Mouse (Mus musculus): ENCODE results near the gene Slc9a7. TPM values are rescaled to one million over a fixed set of nuclear protein-coding genes. Genes with fewer than 3 reads are reported as not detected.

Gene Slc9a7
- polyA plus RNA-seq, 1 experiment from 2014 or later, result 4.7 TPM

Other genes with a start within 250 kb of the Slc9a7 start
- 5.9 and 6.2 TPM in 2 replicates for gene Chst7, start 232.2 kb downstream of the Slc9a7 start, polyA plus RNA-seq (2015; fragmentation: Nextera tagmentation; extraction: Ambion mirVana)
- 12.9 and 13.1 TPM in 2 replicates for gene Rp2, start 72.7 kb upstream of the Slc9a7 start, polyA plus RNA-seq (2015; fragmentation: Nextera tagmentation; extraction: Ambion mirVana)
- 3.2 and 4.0 TPM in 2 replicates for gene Jade3, start 133.9 kb upstream of the Slc9a7 start, polyA plus RNA-seq (2015; fragmentation: Nextera tagmentation; extraction: Ambion mirVana)